Mouse (Mus musculus) liver, embryonic 14.5 days (tissue): ENCODE results near the gene Hmgcs2. TPM values are rescaled to one million over a fixed set of nuclear protein-coding genes. Genes with fewer than 3 reads are reported as not detected.
A peak's percentile ranks its signal among the peaks of the same experiment; 100 is the strongest.

Experiments
- ATAC-seq: fragments of 200-750 bp; cut with Nextera tagmentation; 2 replicates; pipeline ENCODE4 v1.8.0; 2017; ENCODE audit warnings: moderate number of reproducible peaks, mild to moderate bottlenecking, moderate library complexity; ENCODE audit not compliant: insufficient read depth
- DNase-seq, 3 experiments: peaks; one replicate each; pipeline ENCODE4 v3.0.0-alpha.2; 2012 to 2013; ENCODE audit warnings: low read depth in 3 of 3, low spot score in 3 of 3
- H3K27ac ChIP-seq: fragments of 300-500 bp; sonication (generic); 2 replicates; pipeline ENCODE4 v1.5.1; 2014; ENCODE audit warnings: moderate library complexity, mild to moderate bottlenecking, control low read depth, inconsistent platforms
- H3K27me3 ChIP-seq: fragments of 300-500 bp; sonication (generic); 2 replicates; pipeline ENCODE4 v1.6.1; 2014; ENCODE audit warnings: mild to moderate bottlenecking, low read length, moderate library complexity; ENCODE audit not compliant: control insufficient read depth, insufficient read depth
- H3K36me3 ChIP-seq: fragments of 300-500 bp; sonication (generic); replicated peaks from 2 replicates; pipeline ENCODE4 v1.6.1; 2014; ENCODE audit warnings: low read depth; ENCODE audit not compliant: control insufficient read depth, insufficient read depth
- H3K4me1 ChIP-seq, 2 experiments: fragments of 200-500 bp in 1 of 2; fragments of 300-500 bp in 1 of 2; sonication (generic) in 1 of 2; replicated peaks; 2 replicates each; pipeline ENCODE4 v1.6.1; 2012 to 2014; ENCODE audit warnings: antibody characterized with exemption in 1 of 2, inconsistent platforms in 1 of 2, low read length in 1 of 2; ENCODE audit not compliant: control insufficient read depth in 2 of 2, insufficient read depth in 2 of 2
- H3K4me2 ChIP-seq: fragments of 300-500 bp; sonication (generic); 2 replicates; pipeline ENCODE4 v1.6.1; 2014; ENCODE audit warnings: low read depth, mild to moderate bottlenecking, control low read depth, moderate library complexity
- H3K4me3 ChIP-seq, 2 experiments: fragments of 200-500 bp in 1 of 2; fragments of 300-500 bp in 1 of 2; sonication (generic) in 1 of 2; 2 replicates each; pipeline ENCODE4 v1.5.1; 2012 to 2014; ENCODE audit warnings: low read depth in 2 of 2, low read length in 2 of 2, mild to moderate bottlenecking in 2 of 2, control low read depth in 1 of 2, inconsistent platforms in 1 of 2, moderate library complexity in 1 of 2; ENCODE audit not compliant: insufficient read depth in 1 of 2
- H3K9ac ChIP-seq: fragments of 300-500 bp; sonication (generic); replicated peaks from 2 replicates; pipeline ENCODE4 v1.6.1; 2014; ENCODE audit warnings: mild to moderate bottlenecking, control low read depth, moderate library complexity
- H3K9me3 ChIP-seq: fragments of 300-500 bp; sonication (generic); 2 replicates; pipeline ENCODE4 v1.6.1; 2016; ENCODE audit warnings: low read length, mixed read lengths; ENCODE audit not compliant: control insufficient read depth
- CTCF ChIP-seq: IDR thresholded peaks from 2 replicates; pipeline ENCODE4 v1.5.1; 2016; ENCODE audit warnings: antibody characterized with exemption, low read depth, control low read depth
- EP300 ChIP-seq: IDR thresholded peaks from 2 replicates; pipeline ENCODE4 v1.6.1; 2016; ENCODE audit warnings: antibody characterized with exemption, low read depth
- WGBS: fragments of 180-500 bp; shearing (Covaris S2); extraction: QIAGEN DNeasy Blood & Tissue Kit; methylation state at CpG from one replicate; pipeline ENCODE4 v1.1.7; 2014; ENCODE audit not compliant: insufficient replicate concordance; 5-methylcytosine and 5-hydroxymethylcytosine counted together
- polyA plus RNA-seq, 2 experiments: library from polyadenylated mRNA; depleted of rRNA in 1 of 2; stranded (reverse) in 1 of 2; unstranded in 1 of 2; fragments of >200 nt; fragmentation: Nextera tagmentation in 1 of 2; extraction: Ambion mirVana in 1 of 2; gene quantifications; 2 replicates each; pipeline versions ENCODE4 v1.2.1 to v1.2.3; 2012 to 2014

Hmgcs2 gene
- polyA plus RNA-seq, 2 experiments: 32.1 to 85.7 TPM

DNA sequence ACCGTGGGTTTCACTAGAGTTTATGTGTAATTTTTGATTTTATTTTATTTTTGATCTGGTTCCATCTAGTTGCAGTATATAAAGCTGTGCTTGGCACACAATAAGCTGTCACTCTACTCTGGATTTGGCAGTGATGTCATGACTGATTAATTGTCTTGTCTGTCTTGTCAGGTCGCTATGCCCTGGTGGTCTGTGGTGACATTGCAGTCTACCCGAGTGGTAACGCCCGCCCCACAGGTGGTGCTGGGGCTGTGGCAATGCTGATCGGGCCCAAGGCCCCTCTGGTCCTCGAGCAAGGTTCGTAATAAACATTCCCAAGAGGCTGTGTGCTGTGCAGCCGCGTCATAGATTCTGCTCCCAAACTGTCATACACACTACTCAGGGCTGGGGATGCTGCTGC, 15.7 kb downstream of the Hmgcs2 start:
- Histone ChIP-seq H3K27me3 (no peaks in the 10 kb centered on the region), H3K27ac (no peak overlapping the region), H3K4me2 (no peak overlapping the region), H3K9me3 (no peaks in the 10 kb centered on the region), H3K9ac (no peak overlapping the region), H3K4me3 (no peak overlapping the region), H3K36me3 (no peaks in the 10 kb centered on the region), H3K4me1 (no peaks in the 10 kb centered on the region)
- 57% methylated on average over 10 of the region's 10 CpGs for WGBS
- DNase-seq (no peak), ATAC-seq (no peak)
- TF ChIP-seq CTCF (peak; percentile 17; the same call in 1 of the 2 replicates), EP300 (no peak)

GRCm38 (mm10) chr3:98299391-98300100, 19.3 kb downstream of the Hmgcs2 start:
- no peaks in the 10 kb centered on the region for H3K9me3 ChIP-seq
- H3K4me2 ChIP-seq: no peak overlapping the region
- DNase-seq (no peak), ATAC-seq (no peak)
- no peak for TF ChIP-seq CTCF
- no peak for TF ChIP-seq EP300
- no peak overlapping the region for H3K27ac ChIP-seq
- no peak overlapping the region for H3K9ac ChIP-seq
- no peaks in the 10 kb centered on the region for H3K27me3 ChIP-seq
- no peak overlapping the region for H3K4me3 ChIP-seq
- 17% methylated on average over 1 of the region's 1 CpGs for WGBS
- H3K36me3 ChIP-seq: no peaks in the 10 kb centered on the region; the same call in 1 of the 2 replicates
- no peaks in the 10 kb centered on the region for H3K4me1 ChIP-seq

DNA sequence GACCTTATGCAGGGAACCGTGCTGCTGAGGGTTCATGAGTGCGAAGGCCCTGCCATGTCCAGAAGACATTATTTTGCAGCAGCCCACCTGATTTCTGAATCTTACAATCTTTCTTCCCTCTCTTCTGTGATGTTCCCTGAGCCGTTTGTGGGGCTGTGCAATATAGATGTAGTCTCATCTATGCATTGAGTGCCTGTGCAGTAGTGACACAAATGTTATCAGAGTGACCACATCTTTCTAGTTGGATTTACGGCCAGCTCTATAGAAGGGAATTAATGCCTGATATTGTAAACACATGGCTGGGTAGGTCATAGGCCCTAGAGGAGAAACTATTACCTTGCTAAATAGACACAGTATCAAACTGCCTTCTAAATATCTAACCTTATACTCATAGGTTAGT, 20.0 kb downstream of the Hmgcs2 start:
- no peaks in the 10 kb centered on the region; the same call in 1 of the 2 replicates for H3K36me3 ChIP-seq
- H3K9me3 ChIP-seq: no peaks in the 10 kb centered on the region

GRCm38 (mm10) chr3:98301761-98302160, 21.5 kb downstream of the Hmgcs2 start:
- Histone ChIP-seq H3K27ac (no peak overlapping the region), H3K9ac (no peak overlapping the region), H3K4me1 (no peaks in the 10 kb centered on the region), H3K4me3 (no peak overlapping the region), H3K9me3 (no peaks in the 10 kb centered on the region), H3K36me3 (no peaks in the 10 kb centered on the region; the same call in 1 of the 2 replicates), H3K4me2 (no peak overlapping the region), H3K27me3 (no peaks in the 10 kb centered on the region)
- DNase-seq: no peak
- no peak for ATAC-seq
- WGBS: 65% methylated on average over 3 of the region's 3 CpGs
- TF ChIP-seq CTCF (no peak), EP300 (no peak)

More for the DNA sequence above, 20.0 kb downstream of the Hmgcs2 start:
- TF ChIP-seq EP300 (no peak), CTCF (no peak)
- Histone ChIP-seq H3K4me1 (no peaks in the 10 kb centered on the region), H3K9ac (no peak overlapping the region), H3K4me2 (no peak overlapping the region), H3K4me3 (no peak overlapping the region), H3K27ac (no peak overlapping the region), H3K27me3 (no peaks in the 10 kb centered on the region)
- 45% methylated on average over 4 of the region's 4 CpGs for WGBS
- ATAC-seq (no peak), DNase-seq (no peak)

- no peak overlapping the region for H3K4me3 ChIP-seq
- no peak for DNase-seq
- WGBS: 67% methylated on average over 6 of the region's 6 CpGs
- no peak overlapping the region for H3K4me2 ChIP-seq
- no peaks in the 10 kb centered on the region for H3K9me3 ChIP-seq
- no peak overlapping the region for H3K27ac ChIP-seq
- H3K36me3 ChIP-seq: no peaks in the 10 kb centered on the region
- no peaks in the 10 kb centered on the region for H3K27me3 ChIP-seq
- no peak for ATAC-seq
- H3K4me1 ChIP-seq: no peaks in the 10 kb centered on the region
- H3K9ac ChIP-seq: no peak overlapping the region
- TF ChIP-seq EP300: no peak
- no peak for TF ChIP-seq CTCF
Observed at GRCm38 (mm10) chr3:98308606-98309005, 28.4 kb downstream of the Hmgcs2 start.
